Mouse (Mus musculus) lung, postnatal 4 days (tissue): ENCODE data around the gene Hyal2.

Source experiments
- DNase-seq, 2 experiments: peaks; one replicate each; pipeline ENCODE4 v3.0.0; 2021

Gene Hyal2

GRCm38 (mm10) chr9:107567702-107568319 is at the start of gene Hyal2:
TSS of gene Hyal2 (plus strand) at chr9:107567945.
- peak; percentile 67 to 82 for DNase-seq

- DNase-seq, result no peak
These were observed 47.4 kb upstream of the Hyal2 start for GRCm38 (mm10) chr9:107520331-107520730.

GRCm38 (mm10) chr9:107521190-107521589 is 46.6 kb upstream of the Hyal2 start:
- no peak for DNase-seq

- no peak for DNase-seq
These were observed 45.9 kb upstream of the Hyal2 start for GRCm38 (mm10) chr9:107521711-107522399.

GRCm38 (mm10) chr9:107522400-107522711 is 45.4 kb upstream of the Hyal2 start:
- no peak for DNase-seq

GRCm38 (mm10) chr9:107526198-107527026 is 41.3 kb upstream of the Hyal2 start:
- DNase-seq, result peak; percentile 79 to 84

GRCm38 (mm10) chr9:107533791-107534407 is 33.8 kb upstream of the Hyal2 start, which contains the start of gene Tmem115:
TSS of gene Tmem115 (plus strand) at chr9:107533945.
- peak; percentile 94 to 97 for DNase-seq

- DNase-seq, result peak; percentile 42 to 51
These were observed 33.1 kb upstream of the Hyal2 start for GRCm38 (mm10) chr9:107534408-107535202.

- no peak for DNase-seq
These were observed 29.5 kb upstream of the Hyal2 start for GRCm38 (mm10) chr9:107538231-107538630.

GRCm38 (mm10) chr9:107538711-107539110 is 29.0 kb upstream of the Hyal2 start:
- DNase-seq, result no peak

- peak in 1 of 2 experiments; percentile 20 for DNase-seq
These were observed 27.8 kb upstream of the Hyal2 start for GRCm38 (mm10) chr9:107539940-107540339.

GRCm38 (mm10) chr9:107540420-107540819 is 27.3 kb upstream of the Hyal2 start:
- DNase-seq, result no peak

GRCm38 (mm10) chr9:107541005-107541404 is 26.7 kb upstream of the Hyal2 start:
- no peak for DNase-seq

- DNase-seq, result peak; percentile 95 to 96
These were observed 26.0 kb upstream of the Hyal2 start, which contains the start of the genes Cyb561d2 and Nprl2 for GRCm38 (mm10) chr9:107541474-107542351. TSS of gene Cyb561d2 (minus strand) at chr9:107542193. TSS of gene Nprl2 (plus strand) at chr9:107542226.

GRCm38 (mm10) chr9:107542352-107542686 is 25.4 kb upstream of the Hyal2 start:
- DNase-seq, result no peak

GRCm38 (mm10) chr9:107542721-107543120 is 25.0 kb upstream of the Hyal2 start:
- DNase-seq, result no peak

GRCm38 (mm10) chr9:107543299-107543698 is 24.4 kb upstream of the Hyal2 start:
- peak in 1 of 2 experiments; percentile 23 for DNase-seq

GRCm38 (mm10) chr9:107544196-107544700 is 23.5 kb upstream of the Hyal2 start:
- DNase-seq, result peak in 1 of 2 experiments; percentile 22

GRCm38 (mm10) chr9:107544729-107545128 is 23.0 kb upstream of the Hyal2 start:
- DNase-seq, result no peak

GRCm38 (mm10) chr9:107545199-107545598 is 22.5 kb upstream of the Hyal2 start:
- DNase-seq, result no peak

- peak; percentile 65 to 84 for DNase-seq
These were observed 22.1 kb upstream of the Hyal2 start for GRCm38 (mm10) chr9:107545602-107546001.
